Mouse (Mus musculus) cerebellum, adult 2 months (tissue): ENCODE measurements around the gene Abhd4. TPM values are rescaled to one million over a fixed set of nuclear protein-coding genes. Genes with fewer than 3 reads are reported as not detected.

Experiments used
- DNase-seq, 2 experiments: peaks; one replicate each; pipeline ENCODE4 v3.0.0; 2021
- H3K27ac ChIP-seq: fragments of 200-500 bp; 2 replicates; pipeline ENCODE4 v1.5.1; 2012; ENCODE audit warnings: low read length, control low read depth, inconsistent platforms; ENCODE audit not compliant: insufficient read depth
- H3K27me3 ChIP-seq: fragments of 200-500 bp; 2 replicates; pipeline ENCODE4 v1.6.1; 2012; ENCODE audit warnings: inconsistent platforms, mild to moderate bottlenecking, low read length, moderate library complexity; ENCODE audit not compliant: control insufficient read depth, insufficient read depth
- H3K4me1 ChIP-seq: fragments of 200-500 bp; 2 replicates; pipeline ENCODE4 v1.6.1; 2011; ENCODE audit warnings: low read length; ENCODE audit not compliant: control insufficient read depth, insufficient read depth
- H3K4me3 ChIP-seq: fragments of 200-500 bp; replicated peaks from 2 replicates; pipeline ENCODE3; 2011; ENCODE audit warnings: mild to moderate bottlenecking, low read depth, low read length, control low read depth; ENCODE audit not compliant: insufficient read depth
- CTCF ChIP-seq: fragments of 200-500 bp; IDR thresholded peaks from 2 replicates; pipeline ENCODE4 v1.5.1; 2011; ENCODE audit warnings: low read depth, mild to moderate bottlenecking, control low read depth, low read length, moderate library complexity, borderline replicate concordance; ENCODE audit not compliant: insufficient read depth
- POLR2A ChIP-seq: fragments of 200-500 bp; IDR thresholded peaks from 2 replicates; pipeline ENCODE4 v1.6.1; 2011; ENCODE audit warnings: low read length, control low read depth, borderline replicate concordance; ENCODE audit not compliant: insufficient read depth
- WGBS: fragments of 180-500 bp; shearing (Covaris S2); methylation state at CpG from one replicate; pipeline ENCODE4 v1.1.7; 2018; 5-methylcytosine and 5-hydroxymethylcytosine counted together
- polyA plus RNA-seq: library from polyadenylated mRNA; depleted of rRNA; stranded (reverse); fragments of >200 nt; gene quantifications from 2 replicates; pipeline ENCODE4 v1.2.3, GENCODE M21; 2012

Abhd4 gene
- polyA plus RNA-seq, 1 experiment = 59.2 TPM

- DNase-seq = no peak
- no peak overlapping the region for H3K27ac ChIP-seq
- H3K4me3 ChIP-seq = no peak overlapping the region
- TF ChIP-seq POLR2A (no peak), CTCF (no peak)
- WGBS = 91% methylated on average over 2 of the region's 2 CpGs
- no peaks in the 10 kb centered on the region for H3K4me1 ChIP-seq
- no peaks in the 10 kb centered on the region for H3K27me3 ChIP-seq
These were observed 43.6 kb upstream of the Abhd4 start for GRCm38 (mm10) chr14:54210401-54210800.

GRCm38 (mm10) chr14:54211199-54211598 is 42.8 kb upstream of the Abhd4 start:
- Histone ChIP-seq H3K27me3 (no peaks in the 10 kb centered on the region), H3K27ac (no peak overlapping the region), H3K4me1 (no peaks in the 10 kb centered on the region), H3K4me3 (no peak overlapping the region)
- no peak for DNase-seq
- TF ChIP-seq POLR2A (no peak), CTCF (no peak)
- 89% methylated on average over 8 of the region's 8 CpGs for WGBS

GRCm38 (mm10) chr14:54211755-54212154 is 42.2 kb upstream of the Abhd4 start:
- no peak for TF ChIP-seq POLR2A
- no peak for TF ChIP-seq CTCF
- Histone ChIP-seq H3K4me1 (no peaks in the 10 kb centered on the region), H3K4me3 (no peak overlapping the region), H3K27ac (no peak overlapping the region), H3K27me3 (no peaks in the 10 kb centered on the region)
- WGBS = 82% methylated on average over 5 of the region's 5 CpGs
- no peak for DNase-seq

GRCm38 (mm10) chr14:54213734-54214133 is 40.3 kb upstream of the Abhd4 start:
- 89% methylated on average over 2 of the region's 2 CpGs for WGBS
- DNase-seq = no peak
- H3K27ac ChIP-seq = no peak overlapping the region
- H3K27me3 ChIP-seq = no peaks in the 10 kb centered on the region
- TF ChIP-seq POLR2A = no peak
- no peak for TF ChIP-seq CTCF
- no peak overlapping the region for H3K4me3 ChIP-seq
- no peaks in the 10 kb centered on the region for H3K4me1 ChIP-seq

GRCm38 (mm10) chr14:54214477-54214876 is 39.5 kb upstream of the Abhd4 start:
- TF ChIP-seq POLR2A (no peak), CTCF (no peak)
- 22% methylated on average over 2 of the region's 2 CpGs for WGBS
- Histone ChIP-seq H3K4me3 (no peak overlapping the region), H3K27me3 (no peaks in the 10 kb centered on the region), H3K4me1 (no peaks in the 10 kb centered on the region), H3K27ac (no peak overlapping the region)
- DNase-seq = no peak

GRCm38 (mm10) chr14:54214901-54215300 is 39.1 kb upstream of the Abhd4 start:
- TF ChIP-seq CTCF (no peak), POLR2A (no peak)
- no peak overlapping the region for H3K27ac ChIP-seq

GRCm38 (mm10) chr14:54216126-54216525 is 37.9 kb upstream of the Abhd4 start:
- Histone ChIP-seq H3K27me3 (no peaks in the 10 kb centered on the region), H3K4me1 (no peaks in the 10 kb centered on the region), H3K27ac (no peak overlapping the region), H3K4me3 (no peak overlapping the region)
- no peak for DNase-seq
- WGBS = 73% methylated on average over 7 of the region's 7 CpGs
- TF ChIP-seq POLR2A (no peak), CTCF (no peak)

More at GRCm38 (mm10) chr14:54214901-54215300, 39.1 kb upstream of the Abhd4 start:
- DNase-seq = no peak
- WGBS = 74% methylated on average over 10 of the region's 10 CpGs
- no peak overlapping the region for H3K4me3 ChIP-seq
- no peaks in the 10 kb centered on the region for H3K4me1 ChIP-seq
- no peaks in the 10 kb centered on the region for H3K27me3 ChIP-seq

GRCm38 (mm10) chr14:54218233-54218632 is 35.8 kb upstream of the Abhd4 start:
- no peak overlapping the region for H3K27ac ChIP-seq
- WGBS = 79% methylated on average over 1 of the region's 1 CpGs
- no peak overlapping the region for H3K4me3 ChIP-seq

More at GRCm38 (mm10) chr14:54218233-54218632, 35.8 kb upstream of the Abhd4 start:
- TF ChIP-seq POLR2A (no peak), CTCF (no peak)
- DNase-seq = no peak
- Histone ChIP-seq H3K4me1 (no peaks in the 10 kb centered on the region), H3K27me3 (no peaks in the 10 kb centered on the region)
